Mouse (Mus musculus) kidney, adult 2 months (tissue): Measurements from ENCODE around the gene Ptges2.

ENCODE experiments used
- CTCF ChIP-seq: fragments of 200-500 bp; conservative IDR thresholded peaks from 2 replicates; pipeline ENCODE4 v1.5.1; 2011; ENCODE audit warnings: low read depth, mild to moderate bottlenecking, control low read depth, low read length, moderate library complexity, mixed read lengths; ENCODE audit not compliant: insufficient read depth, insufficient read length
- POLR2A ChIP-seq: fragments of 200-500 bp; IDR thresholded peaks from one replicate; pipeline ENCODE4 v1.6.1; 2011; ENCODE audit warnings: low read depth, low read length, control low read depth

- peak; percentile 54 for TF ChIP-seq CTCF
- TF ChIP-seq POLR2A: no peak
Measured at GRCm38 (mm10) chr2:32361437-32361836, 34.3 kb upstream of the Ptges2 start.
